Mouse (Mus musculus): ENCODE data around the gene Gm9602. TPM values are rescaled to one million over a fixed set of nuclear protein-coding genes. Genes with fewer than 3 reads are reported as not detected.
"Not testable (repeated sequence)": the region's sequence is repeated elsewhere in the genome, so short reads cannot be mapped to it uniquely, and the experiment has no call there.

Gm9602 gene
- polyA plus RNA-seq (2015; fragmentation: Nextera tagmentation; extraction: Ambion mirVana), result not detected in 2 replicates

DNA sequence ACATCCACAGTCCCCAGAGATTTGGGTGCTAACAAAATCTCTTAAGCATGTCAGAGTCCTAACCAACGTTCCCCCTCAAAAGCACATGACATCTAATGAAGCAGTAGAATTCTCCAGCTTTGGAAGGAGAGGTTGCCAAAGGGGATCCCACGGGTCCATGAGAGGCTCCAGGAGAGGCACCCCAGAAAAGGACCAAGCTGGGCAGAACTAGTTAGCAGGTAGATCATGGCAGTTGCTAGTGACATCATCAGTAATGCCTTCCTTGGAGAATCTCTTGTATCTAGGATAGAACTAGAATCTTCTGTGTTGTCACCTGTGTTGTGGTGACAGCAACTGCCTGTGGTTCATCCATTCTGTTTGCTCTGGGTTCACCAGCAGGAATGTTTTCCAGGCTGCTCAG lies at the start of gene Gm9602:
TSS of gene Gm9602 (plus strand) at position 301 of the 400 bp plus-strand sequence.
- H3K4me1 ChIP-seq (ENCODE audit: control insufficient read depth, insufficient read depth, low read length); H3K4me2 ChIP-seq (ENCODE audit: low read depth, low read length); H3K9ac ChIP-seq (ENCODE audit: low read depth, low read length); H3K9me3 ChIP-seq (ENCODE audit: control insufficient read depth, low read length); H3K27me3 ChIP-seq (replicated peaks; ENCODE audit: control insufficient read depth, insufficient read depth, low read length); H3K4me3 ChIP-seq (ENCODE audit: low read length); ATAC-seq; H3K36me3 ChIP-seq (ENCODE audit: control insufficient read depth, insufficient read depth, low read length); H3K27ac ChIP-seq (ENCODE audit: low read length): not testable (repeated sequence)
- no CpG with 5 or more reads among the region's 2 CpGs for WGBS

DNA sequence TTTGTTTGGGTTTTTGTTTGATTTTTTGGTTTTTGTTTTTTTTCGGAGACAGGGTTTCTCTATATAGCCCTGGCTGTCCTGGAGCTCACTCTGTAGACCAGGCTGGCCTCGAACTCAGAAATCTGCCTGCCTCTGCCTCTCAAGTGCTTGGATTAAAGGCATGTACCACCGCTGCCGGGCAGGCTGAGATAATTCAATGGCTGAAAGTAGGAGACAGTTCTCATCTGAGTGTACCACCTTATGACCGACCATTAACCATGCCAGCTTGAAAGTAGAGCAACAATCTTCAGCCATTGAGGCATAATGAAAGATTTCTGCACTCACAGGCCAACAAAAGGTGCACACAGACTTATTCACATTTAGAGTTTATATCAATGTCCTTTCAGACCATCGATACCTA lies 30.3 kb downstream of the Gm9602 start:
- H3K9me3 ChIP-seq (ENCODE audit: control insufficient read depth, low read length); H3K4me1 ChIP-seq (ENCODE audit: control insufficient read depth, insufficient read depth, low read length); H3K9ac ChIP-seq (ENCODE audit: low read depth, low read length); ATAC-seq; H3K27me3 ChIP-seq (replicated peaks; ENCODE audit: control insufficient read depth, insufficient read depth, low read length); H3K36me3 ChIP-seq (ENCODE audit: control insufficient read depth, insufficient read depth, low read length); H3K4me3 ChIP-seq (ENCODE audit: low read length); H3K4me2 ChIP-seq (ENCODE audit: low read depth, low read length); H3K27ac ChIP-seq (ENCODE audit: low read length): not testable (repeated sequence)
- WGBS, result 79% methylated on average over 6 of the region's 6 CpGs

DNA sequence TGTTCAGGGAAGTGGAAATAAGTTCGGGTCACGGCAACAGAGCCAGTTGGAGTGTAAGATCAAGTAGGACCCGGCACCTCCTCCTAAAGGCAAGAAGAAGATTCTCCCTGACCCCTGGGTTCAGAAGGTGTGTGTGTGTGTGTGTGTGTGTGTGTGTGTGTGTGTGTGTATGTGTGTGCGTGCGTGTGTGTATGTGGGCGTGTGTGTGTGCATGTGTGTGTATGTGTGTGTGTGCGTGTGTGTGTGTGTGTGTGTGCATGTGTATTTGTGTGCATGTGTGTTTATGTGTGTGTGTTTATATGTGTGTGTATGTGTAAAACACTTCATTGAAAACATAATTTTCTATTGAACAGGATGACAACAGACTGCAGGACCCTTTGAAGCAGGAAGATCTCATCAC lies 45.8 kb downstream of the Gm9602 start:
- H3K4me1 ChIP-seq (ENCODE audit: control insufficient read depth, insufficient read depth, low read length); H3K36me3 ChIP-seq (ENCODE audit: control insufficient read depth, insufficient read depth, low read length); H3K27me3 ChIP-seq (replicated peaks; ENCODE audit: control insufficient read depth, insufficient read depth, low read length); H3K4me2 ChIP-seq (ENCODE audit: low read depth, low read length); ATAC-seq; H3K27ac ChIP-seq (ENCODE audit: low read length); H3K9ac ChIP-seq (ENCODE audit: low read depth, low read length); H3K9me3 ChIP-seq (ENCODE audit: control insufficient read depth, low read length); H3K4me3 ChIP-seq (ENCODE audit: low read length): not testable (repeated sequence)
- 86% methylated on average over 3 of the region's 7 CpGs for WGBS

Other genes with a start within 250 kb of the Gm9602 start
- not detected in 2 replicates for gene Gm3047, start 220.9 kb upstream of the Gm9602 start, polyA plus RNA-seq (2015; fragmentation: Nextera tagmentation; extraction: Ambion mirVana)
- gene Gm8159, start 144.0 kb upstream of the Gm9602 start, polyA plus RNA-seq (2015; fragmentation: Nextera tagmentation; extraction: Ambion mirVana), result not detected in 2 replicates
- not detected in 2 replicates for gene Gm3239, start 112.1 kb upstream of the Gm9602 start, polyA plus RNA-seq (2015; fragmentation: Nextera tagmentation; extraction: Ambion mirVana)
- not detected in 2 replicates for gene Gm7876, start 67.1 kb upstream of the Gm9602 start, polyA plus RNA-seq (2015; fragmentation: Nextera tagmentation; extraction: Ambion mirVana)
- gene Gm3252, start 49.6 kb upstream of the Gm9602 start, polyA plus RNA-seq (2015; fragmentation: Nextera tagmentation; extraction: Ambion mirVana), result 0.07 and 0.10 TPM in 2 replicates
- not detected in 2 replicates for gene Gm3269, start 61.8 kb downstream of the Gm9602 start, polyA plus RNA-seq (2015; fragmentation: Nextera tagmentation; extraction: Ambion mirVana)
- 0.31 TPM in 1 of 2 replicates, not detected in the other for gene Gm3264, start 79.2 kb downstream of the Gm9602 start, polyA plus RNA-seq (2015; fragmentation: Nextera tagmentation; extraction: Ambion mirVana)
- gene Gm3278, start 116.1 kb downstream of the Gm9602 start, polyA plus RNA-seq (2015; fragmentation: Nextera tagmentation; extraction: Ambion mirVana), result 0.11 TPM in 1 of 2 replicates, not detected in the other
- gene Gm8297, start 207.6 kb downstream of the Gm9602 start, polyA plus RNA-seq (2015; fragmentation: Nextera tagmentation; extraction: Ambion mirVana), result not detected in 2 replicates
- not detected in 2 replicates for gene Gm3298, start 239.6 kb downstream of the Gm9602 start, polyA plus RNA-seq (2015; fragmentation: Nextera tagmentation; extraction: Ambion mirVana)